Mouse (Mus musculus) neural tube, embryonic 12.5 days (tissue): ENCODE measurements around the gene Eef1a2. TPM values are rescaled to one million over a fixed set of nuclear protein-coding genes. Genes with fewer than 3 reads are reported as not detected.

Experiments used
- ATAC-seq: fragments of 200-750 bp; cut with Nextera tagmentation; 2 replicates; pipeline ENCODE4 v1.8.0; 2017; ENCODE audit warnings: low read depth, mild to moderate bottlenecking, moderate TSS enrichment, moderate library complexity; ENCODE audit not compliant: low FRiP score
- H3K27ac ChIP-seq: fragments of 300-500 bp; sonication (generic); 2 replicates; pipeline ENCODE4 v1.5.1; 2016
- H3K27me3 ChIP-seq: fragments of 300-500 bp; sonication (generic); replicated peaks from 2 replicates; pipeline ENCODE4 v1.6.1; 2016; ENCODE audit warnings: mild to moderate bottlenecking
- H3K36me3 ChIP-seq: fragments of 300-500 bp; sonication (generic); 2 replicates; pipeline ENCODE4 v1.6.1; 2016; ENCODE audit warnings: mild to moderate bottlenecking
- H3K4me1 ChIP-seq: fragments of 300-500 bp; sonication (generic); 2 replicates; pipeline ENCODE4 v1.6.1; 2016
- H3K4me2 ChIP-seq: fragments of 300-500 bp; sonication (generic); replicated peaks from 2 replicates; pipeline ENCODE4 v1.6.1; 2016; ENCODE audit warnings: mild to moderate bottlenecking
- H3K4me3 ChIP-seq: fragments of 300-500 bp; sonication (generic); 2 replicates; pipeline ENCODE4 v1.5.1; 2016
- H3K9ac ChIP-seq: fragments of 300-500 bp; sonication (generic); 2 replicates; pipeline ENCODE4 v1.6.1; 2016; ENCODE audit warnings: mild to moderate bottlenecking
- H3K9me3 ChIP-seq: fragments of 300-500 bp; sonication (generic); 2 replicates; pipeline ENCODE4 v1.6.1; 2016; ENCODE audit warnings: mild to moderate bottlenecking
- WGBS: fragments of 180-500 bp; shearing (Covaris S2); methylation state at CpG from one replicate; pipeline ENCODE4 v1.1.7; 2016; 5-methylcytosine and 5-hydroxymethylcytosine counted together
- polyA plus RNA-seq: library from polyadenylated mRNA; unstranded; fragments of >200 nt; fragmentation: Nextera tagmentation; extraction: Ambion mirVana; gene quantifications from 2 replicates; pipeline ENCODE4 v1.2.1, GENCODE M21; 2016

Gene Eef1a2
- polyA plus RNA-seq, 1 experiment from 2014 or later: 3.4 TPM

- Histone ChIP-seq H3K27ac (peak within 1 kb of the TSS; percentile 90), H3K27me3 (no peaks in the 10 kb centered on the region), H3K36me3 (peaks cover 14% of the 10 kb centered on the region; the same call in 1 of the 2 replicates), H3K9ac (peak within 1 kb of the TSS; percentile 94), H3K4me2 (peak within 1 kb of the TSS; percentile 70), H3K4me1 (peaks cover 7% of the 10 kb centered on the region), H3K4me3 (peak within 1 kb of the TSS; percentile 76), H3K9me3 (no peaks in the 10 kb centered on the region)
- ATAC-seq: peak; percentile 93
- under 1% methylated on average over 64 of the region's 64 CpGs for WGBS
These were observed 30.5 kb upstream of the Eef1a2 start, which contains the start of gene Ppdpf for GRCm38 (mm10) chr2:181187121-181188000. Gene Ppdpf (plus strand): TSS chr2:181187247.

DNA sequence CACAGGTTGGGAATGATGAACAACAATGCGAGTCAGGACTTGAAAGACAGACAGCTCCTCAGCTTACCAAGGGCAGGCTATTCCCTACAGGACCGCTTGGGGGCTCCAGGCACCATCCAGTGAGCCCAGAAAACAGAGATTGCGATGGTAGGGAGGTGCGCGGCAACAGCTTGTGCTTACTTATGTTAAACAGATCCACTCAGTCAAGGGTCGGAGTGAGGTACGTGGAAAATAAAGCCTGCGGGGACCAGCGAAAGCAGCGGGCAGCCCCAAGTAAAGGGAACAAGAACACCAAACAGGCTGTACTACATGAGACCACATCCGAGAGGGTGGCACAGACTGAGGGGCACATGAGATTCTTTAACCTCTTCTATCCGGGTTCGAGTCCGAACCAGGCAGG is 29.8 kb upstream of the Eef1a2 start:
- Histone ChIP-seq H3K27me3 (no peaks in the 10 kb centered on the region), H3K27ac (peak overlapping the region; percentile 90), H3K4me3 (peak overlapping the region; percentile 76), H3K9me3 (no peaks in the 10 kb centered on the region), H3K4me1 (peaks cover 7% of the 10 kb centered on the region), H3K36me3 (peaks cover 14% of the 10 kb centered on the region; the same call in 1 of the 2 replicates), H3K4me2 (peak overlapping the region; percentile 70), H3K9ac (peak overlapping the region; percentile 94)
- peak; percentile 79 for ATAC-seq
- under 1% methylated on average over 14 of the region's 14 CpGs for WGBS

GRCm38 (mm10) chr2:181180898-181181297 is 24.1 kb upstream of the Eef1a2 start:
- H3K4me2 ChIP-seq: no peak overlapping the region
- 82% methylated on average over 6 of the region's 6 CpGs for WGBS
- no peaks in the 10 kb centered on the region for H3K27me3 ChIP-seq
- no peak overlapping the region for H3K27ac ChIP-seq
- no peak overlapping the region for H3K4me3 ChIP-seq
- H3K36me3 ChIP-seq: no peaks in the 10 kb centered on the region
- H3K9ac ChIP-seq: no peak overlapping the region
- no peak for ATAC-seq
- no peaks in the 10 kb centered on the region for H3K9me3 ChIP-seq
- no peaks in the 10 kb centered on the region for H3K4me1 ChIP-seq

GRCm38 (mm10) chr2:181178471-181178870 is 21.7 kb upstream of the Eef1a2 start:
- ATAC-seq: no peak
- H3K4me2 ChIP-seq: no peak overlapping the region
- 89% methylated on average over 5 of the region's 5 CpGs for WGBS
- H3K9ac ChIP-seq: no peak overlapping the region
- no peaks in the 10 kb centered on the region for H3K9me3 ChIP-seq
- H3K4me3 ChIP-seq: no peak overlapping the region
- no peaks in the 10 kb centered on the region for H3K36me3 ChIP-seq
- H3K27me3 ChIP-seq: no peaks in the 10 kb centered on the region
- H3K4me1 ChIP-seq: no peaks in the 10 kb centered on the region
- no peak overlapping the region for H3K27ac ChIP-seq

DNA sequence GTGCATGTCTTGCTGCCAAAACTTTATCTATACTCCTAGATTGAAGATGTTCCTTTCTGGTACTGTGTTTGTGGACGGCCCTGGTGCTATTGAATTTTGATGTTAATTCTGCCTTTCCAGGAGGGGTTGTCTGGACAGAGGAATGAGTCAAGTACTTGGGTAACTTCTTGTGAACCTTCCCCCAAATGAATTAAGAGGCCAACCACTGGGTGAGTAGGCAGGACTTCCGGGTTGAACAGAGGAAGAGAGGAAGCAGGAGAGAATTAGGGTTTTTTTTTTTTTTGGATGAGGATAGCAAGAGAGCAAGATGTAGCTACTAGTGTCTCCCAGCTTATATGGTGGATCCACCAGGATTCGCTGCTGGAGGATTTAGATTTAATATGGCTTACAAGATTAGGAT is 21.2 kb upstream of the Eef1a2 start:
- H3K4me3 ChIP-seq: no peak overlapping the region
- 74% methylated on average over 3 of the region's 3 CpGs for WGBS
- no peaks in the 10 kb centered on the region for H3K4me1 ChIP-seq
- no peak overlapping the region for H3K9ac ChIP-seq
- H3K27me3 ChIP-seq: no peaks in the 10 kb centered on the region
- no peak overlapping the region for H3K4me2 ChIP-seq
- H3K9me3 ChIP-seq: no peaks in the 10 kb centered on the region
- no peak overlapping the region for H3K27ac ChIP-seq
- ATAC-seq: no peak
- H3K36me3 ChIP-seq: no peaks in the 10 kb centered on the region

- Histone ChIP-seq H3K9me3 (no peaks in the 10 kb centered on the region), H3K27ac (no peak overlapping the region), H3K4me1 (no peaks in the 10 kb centered on the region), H3K27me3 (no peaks in the 10 kb centered on the region), H3K36me3 (no peaks in the 10 kb centered on the region), H3K4me3 (no peak overlapping the region), H3K4me2 (no peak overlapping the region), H3K9ac (no peak overlapping the region)
- ATAC-seq: no peak
- WGBS: 93% methylated on average over 3 of the region's 3 CpGs
These were observed 17.8 kb upstream of the Eef1a2 start for GRCm38 (mm10) chr2:181174646-181175045.

DNA sequence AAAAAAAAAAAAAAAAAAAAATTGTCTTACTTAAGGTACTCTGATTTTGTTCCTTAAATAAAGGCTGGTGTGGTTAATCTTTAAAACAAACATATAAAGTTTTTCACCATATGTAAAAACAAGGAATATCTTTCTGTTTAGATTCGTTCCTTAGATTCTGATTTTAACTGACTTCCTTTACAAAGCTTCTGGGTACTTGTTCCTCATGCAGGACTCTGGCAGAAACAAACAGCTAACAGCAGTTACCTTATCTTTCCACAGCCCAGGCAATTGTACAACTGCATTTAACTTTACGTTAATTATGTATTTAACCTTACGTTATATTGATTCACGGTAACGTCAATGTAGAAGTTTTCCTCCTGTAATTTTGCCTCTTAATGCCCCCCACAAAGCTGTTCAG is 9.7 kb upstream of the Eef1a2 start:
- no peak for ATAC-seq
- H3K27ac ChIP-seq: no peak overlapping the region
- WGBS: 89% methylated on average over 5 of the region's 5 CpGs

DNA sequence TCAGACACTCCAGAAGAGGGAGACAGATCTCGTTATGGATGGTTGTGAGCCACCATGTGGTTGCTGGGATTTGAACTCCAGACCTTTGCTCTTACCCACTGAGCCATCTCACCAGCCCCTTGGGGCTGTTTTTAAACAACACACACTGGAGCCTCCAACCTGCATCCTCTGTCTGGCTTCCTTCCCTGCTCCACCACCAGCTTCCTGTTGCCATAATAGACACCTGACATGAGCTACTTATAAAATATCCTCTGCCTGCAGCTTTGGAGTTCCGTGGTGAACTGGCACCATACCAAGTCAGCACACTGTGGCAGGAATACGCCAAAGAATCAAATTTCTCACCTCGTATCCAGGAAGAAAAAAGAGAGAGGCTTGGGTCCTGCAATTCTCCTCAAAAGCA is 4.0 kb upstream of the Eef1a2 start:
- whole genome bisulfite sequencing: 79% methylated on average over 4 of the region's 4 CpGs
- no peak overlapping the region for H3K9ac ChIP-seq
- peaks cover 22% of the 10 kb centered on the region for H3K27me3 ChIP-seq
- H3K36me3 ChIP-seq: no peaks in the 10 kb centered on the region
- H3K4me1 ChIP-seq: peaks cover 23% of the 10 kb centered on the region
- H3K4me2 ChIP-seq: no peak overlapping the region
- no peak overlapping the region for H3K4me3 ChIP-seq
- no peak overlapping the region for H3K27ac ChIP-seq
- H3K9me3 ChIP-seq: no peaks in the 10 kb centered on the region
- no peak for ATAC-seq

More for the DNA sequence above, 9.7 kb upstream of the Eef1a2 start:
- Histone ChIP-seq H3K27me3 (no peaks in the 10 kb centered on the region), H3K4me1 (no peaks in the 10 kb centered on the region), H3K36me3 (no peaks in the 10 kb centered on the region), H3K4me2 (no peak overlapping the region), H3K4me3 (no peak overlapping the region), H3K9me3 (no peaks in the 10 kb centered on the region), H3K9ac (no peak overlapping the region)

DNA sequence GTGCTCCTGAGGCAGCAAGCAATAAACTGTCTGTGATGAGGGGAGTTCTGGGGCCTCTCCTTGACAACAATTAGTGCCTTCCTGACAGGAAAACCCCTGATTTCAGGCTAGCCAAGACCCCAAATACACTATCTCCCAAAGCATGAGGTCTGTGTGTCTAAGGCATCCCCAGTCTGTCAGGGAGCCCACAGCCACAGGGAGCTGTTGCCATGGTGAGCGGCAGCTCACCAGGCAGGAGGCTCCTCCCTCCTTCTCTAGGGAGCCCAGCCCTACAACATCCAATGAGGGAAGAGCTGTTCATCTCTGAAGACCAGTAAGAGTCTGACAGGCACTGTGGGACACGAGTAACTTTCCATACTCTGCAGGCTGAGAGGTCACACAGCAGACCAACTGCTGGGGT is 3.0 kb upstream of the Eef1a2 start:
- Histone ChIP-seq H3K27me3 (peaks cover 32% of the 10 kb centered on the region), H3K36me3 (no peaks in the 10 kb centered on the region), H3K4me1 (peaks cover 26% of the 10 kb centered on the region), H3K27ac (no peak overlapping the region), H3K4me2 (peak overlapping the region; percentile 5; the same call in 1 of the 2 replicates), H3K9me3 (no peaks in the 10 kb centered on the region), H3K4me3 (no peak overlapping the region), H3K9ac (no peak overlapping the region)
- WGBS: 0% methylated on average over 2 of the region's 2 CpGs
- peak; percentile 78 for ATAC-seq

GRCm38 (mm10) chr2:181159091-181159514 is 2.3 kb upstream of the Eef1a2 start:
- no peaks in the 10 kb centered on the region for H3K9me3 ChIP-seq
- no peak overlapping the region for H3K9ac ChIP-seq
- 62% methylated on average over 7 of the region's 7 CpGs for WGBS
- no peak for ATAC-seq
- H3K4me2 ChIP-seq: no peak overlapping the region
- no peak overlapping the region for H3K4me3 ChIP-seq
- no peak overlapping the region for H3K27ac ChIP-seq
- H3K4me1 ChIP-seq: peaks cover 26% of the 10 kb centered on the region
- peaks cover 33% of the 10 kb centered on the region for H3K27me3 ChIP-seq
- no peaks in the 10 kb centered on the region for H3K36me3 ChIP-seq

DNA sequence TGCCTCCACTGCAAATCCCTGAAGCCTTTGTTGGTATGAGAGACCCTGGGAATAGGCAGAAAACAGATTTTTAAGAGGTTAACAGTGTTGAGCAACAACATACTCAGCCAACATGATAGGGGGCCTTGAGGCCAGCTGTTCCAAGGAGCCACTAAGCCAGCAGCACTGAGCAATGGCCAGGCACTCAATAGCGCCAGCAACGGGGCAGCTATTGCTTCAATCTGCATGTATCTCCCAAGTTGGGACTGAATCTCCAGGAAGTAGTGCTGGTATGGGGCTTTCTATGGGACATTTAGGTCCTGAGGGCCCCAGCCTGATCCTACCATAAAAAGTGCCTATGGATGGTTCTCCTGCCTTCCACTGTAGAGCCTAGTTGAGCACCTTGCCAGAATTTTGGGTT is 1.7 kb upstream of the Eef1a2 start:
- Histone ChIP-seq H3K27me3 (peaks cover 33% of the 10 kb centered on the region), H3K9me3 (no peaks in the 10 kb centered on the region), H3K4me1 (peaks cover 26% of the 10 kb centered on the region), H3K27ac (no peak overlapping the region), H3K4me3 (no peak overlapping the region), H3K36me3 (no peaks in the 10 kb centered on the region), H3K4me2 (no peak overlapping the region), H3K9ac (no peak overlapping the region)
- ATAC-seq: no peak
- WGBS: 84% methylated on average over 2 of the region's 2 CpGs

GRCm38 (mm10) chr2:181157716-181158302 is 995 bp upstream of the Eef1a2 start:
- Histone ChIP-seq H3K4me3 (no peak overlapping the region), H3K27ac (no peak overlapping the region), H3K9ac (no peak overlapping the region), H3K36me3 (no peaks in the 10 kb centered on the region), H3K4me2 (no peak overlapping the region), H3K27me3 (peaks cover 33% of the 10 kb centered on the region), H3K4me1 (peaks cover 26% of the 10 kb centered on the region), H3K9me3 (no peaks in the 10 kb centered on the region)
- ATAC-seq: no peak
- 70% methylated on average over 6 of the region's 6 CpGs for whole genome bisulfite sequencing
